Mouse (Mus musculus) kidney, adult 2 months (tissue): ENCODE measurements around the gene Hmces. TPM values are rescaled to one million over a fixed set of nuclear protein-coding genes. Genes with fewer than 3 reads are reported as not detected.

Experiments used
- DNase-seq: peaks from one replicate; pipeline ENCODE4 v3.0.0; 2021
- H3K27ac ChIP-seq: fragments of 200-500 bp; 2 replicates; pipeline ENCODE4 v1.5.1; 2012; ENCODE audit warnings: low read depth, low read length, control low read depth, inconsistent platforms; ENCODE audit not compliant: insufficient read depth
- H3K27me3 ChIP-seq: fragments of 200-500 bp; replicated peaks from 2 replicates; pipeline ENCODE4 v1.6.1; 2012; ENCODE audit warnings: mild to moderate bottlenecking, moderate library complexity, low read length, inconsistent platforms; ENCODE audit not compliant: control insufficient read depth, insufficient read depth
- H3K36me3 ChIP-seq: fragments of 200-500 bp; 2 replicates; pipeline ENCODE4 v1.6.1; 2012; ENCODE audit warnings: mild to moderate bottlenecking, moderate library complexity, low read length, inconsistent platforms; ENCODE audit not compliant: control insufficient read depth, insufficient read depth
- H3K4me1 ChIP-seq: fragments of 200-500 bp; 2 replicates; pipeline ENCODE4 v1.6.1; 2011; ENCODE audit warnings: low read length; ENCODE audit not compliant: control insufficient read depth, insufficient read depth
- H3K4me3 ChIP-seq: fragments of 200-500 bp; 2 replicates; pipeline ENCODE4 v1.5.1; 2011; ENCODE audit warnings: mild to moderate bottlenecking, low read depth, low read length, control low read depth; ENCODE audit not compliant: insufficient read depth
- CTCF ChIP-seq: fragments of 200-500 bp; conservative IDR thresholded peaks from 2 replicates; pipeline ENCODE4 v1.5.1; 2011; ENCODE audit warnings: low read depth, mild to moderate bottlenecking, control low read depth, low read length, moderate library complexity, mixed read lengths; ENCODE audit not compliant: insufficient read depth, insufficient read length
- POLR2A ChIP-seq: fragments of 200-500 bp; IDR thresholded peaks from one replicate; pipeline ENCODE4 v1.6.1; 2011; ENCODE audit warnings: low read depth, low read length, control low read depth
- WGBS: fragments of 180-500 bp; shearing (Covaris S2); methylation state at CpG from one replicate; pipeline ENCODE4 v1.1.7; 2018; 5-methylcytosine and 5-hydroxymethylcytosine counted together
- polyA plus RNA-seq: library from polyadenylated mRNA; depleted of rRNA; stranded (reverse); fragments of >200 nt; gene quantifications from 2 replicates; pipeline ENCODE4 v1.2.3, GENCODE M21; 2012

Gene Hmces
- polyA plus RNA-seq, 1 experiment = 19.8 TPM

- no peak for DNase-seq
- peaks cover 4% of the 10 kb centered on the region for H3K36me3 ChIP-seq
Measured at GRCm38 (mm10) chr6:87911559-87911958, 2.2 kb upstream of the Hmces start.

DNA sequence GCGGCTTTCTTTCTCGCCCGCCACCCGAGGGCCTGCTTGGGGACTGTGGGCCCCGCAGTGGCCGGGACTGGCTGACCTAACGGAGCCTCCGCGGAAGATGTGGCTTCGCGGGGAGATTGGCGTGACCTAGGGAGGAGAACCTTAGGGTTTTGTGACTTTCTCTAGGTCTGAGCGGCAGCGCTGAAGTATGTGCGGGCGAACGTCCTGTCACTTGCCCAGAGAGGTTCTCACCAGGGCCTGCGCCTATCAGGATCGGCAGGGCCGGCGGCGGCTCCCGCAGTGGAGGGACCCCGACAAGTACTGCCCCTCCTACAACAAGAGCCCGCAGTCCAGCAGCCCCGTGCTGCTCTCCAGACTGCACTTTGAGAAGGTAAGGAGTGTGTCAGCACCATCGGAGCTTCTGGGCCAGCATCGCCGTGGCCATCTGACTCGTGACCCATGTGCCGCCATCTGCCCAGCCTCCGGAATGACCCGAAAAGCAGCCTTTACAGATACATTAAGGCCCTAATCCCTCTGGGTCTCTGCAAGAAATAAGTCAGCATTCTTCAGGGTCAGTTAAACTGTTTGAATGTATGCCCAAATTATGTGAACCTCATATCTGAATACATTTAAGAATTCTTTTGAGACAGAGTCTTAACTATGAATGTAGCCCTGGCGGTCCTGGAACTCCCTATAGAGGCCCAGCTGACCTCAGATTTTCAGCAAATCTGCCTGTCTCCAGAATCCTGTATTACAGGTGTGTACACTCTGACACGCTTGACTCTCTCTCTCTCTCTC lies 779 bp downstream of the Hmces start:
- peak; percentile 41 for DNase-seq
- H3K27me3 ChIP-seq = no peaks in the 10 kb centered on the region
- TF ChIP-seq CTCF (no peak), POLR2A (no peak)
- H3K4me1 ChIP-seq = peaks cover 8% of the 10 kb centered on the region
- H3K4me3 ChIP-seq = peak overlapping the region; percentile 76
- peak overlapping the region; percentile 70 for H3K27ac ChIP-seq
- H3K36me3 ChIP-seq = peaks cover 6% of the 10 kb centered on the region; the same call in 1 of the 2 replicates
- 4% methylated on average over 35 of the region's 35 CpGs for WGBS

More at GRCm38 (mm10) chr6:87911559-87911958, 2.2 kb upstream of the Hmces start:
- 69% methylated on average over 6 of the region's 6 CpGs for WGBS
- no peaks in the 10 kb centered on the region for H3K27me3 ChIP-seq
- H3K27ac ChIP-seq = no peak overlapping the region
- H3K4me1 ChIP-seq = peaks cover 8% of the 10 kb centered on the region
- no peak for TF ChIP-seq POLR2A
- TF ChIP-seq CTCF = no peak
- no peak overlapping the region for H3K4me3 ChIP-seq

- no peaks in the 10 kb centered on the region for H3K27me3 ChIP-seq
- TF ChIP-seq POLR2A (no peak), CTCF (no peak)
- no peak for DNase-seq
- no peak overlapping the region for H3K27ac ChIP-seq
- H3K36me3 ChIP-seq = peaks cover 9% of the 10 kb centered on the region; the same call in 1 of the 2 replicates
- H3K4me1 ChIP-seq = peaks cover 8% of the 10 kb centered on the region
- no peak overlapping the region for H3K4me3 ChIP-seq
- WGBS = 74% methylated on average over 5 of the region's 5 CpGs
Measured at GRCm38 (mm10) chr6:87915939-87916338, 2.2 kb downstream of the Hmces start.

GRCm38 (mm10) chr6:87921201-87921600 lies 7.5 kb downstream of the Hmces start:
- Histone ChIP-seq H3K4me1 (no peaks in the 10 kb centered on the region), H3K27ac (no peak overlapping the region), H3K36me3 (peaks cover 9% of the 10 kb centered on the region; the same call in 1 of the 2 replicates), H3K27me3 (no peaks in the 10 kb centered on the region), H3K4me3 (no peak overlapping the region)
- DNase-seq = no peak
- no peak for TF ChIP-seq CTCF
- TF ChIP-seq POLR2A = no peak
- WGBS = 97% methylated on average over 4 of the region's 4 CpGs

- TF ChIP-seq POLR2A = no peak
- no peak for TF ChIP-seq CTCF
- H3K27me3 ChIP-seq = no peaks in the 10 kb centered on the region
- WGBS = 89% methylated on average over 1 of the region's 1 CpGs
- H3K36me3 ChIP-seq = peaks cover 7% of the 10 kb centered on the region
- H3K4me1 ChIP-seq = no peaks in the 10 kb centered on the region
- no peak for DNase-seq
- H3K27ac ChIP-seq = no peak overlapping the region
- H3K4me3 ChIP-seq = no peak overlapping the region
Measured at GRCm38 (mm10) chr6:87923624-87924023, 9.9 kb downstream of the Hmces start.

DNA sequence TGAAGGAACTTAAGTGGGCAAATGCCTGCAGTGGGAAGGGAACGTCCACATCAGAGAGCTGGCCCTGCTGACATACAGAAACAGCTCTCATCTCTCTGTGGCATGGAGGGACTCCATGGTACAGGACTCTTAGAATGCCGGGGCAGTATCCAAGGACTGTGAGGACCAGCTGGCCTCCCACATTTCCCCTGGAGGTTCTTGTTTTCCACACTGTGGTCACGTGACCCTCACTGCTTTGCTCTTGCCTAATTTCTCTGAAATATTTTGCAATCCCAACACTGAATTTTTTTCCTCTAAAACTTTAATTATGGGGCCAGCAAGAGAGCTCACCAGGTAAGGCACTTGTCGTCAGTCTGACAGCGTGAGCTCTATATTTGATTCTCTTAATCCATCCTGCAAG lies 21.3 kb downstream of the Hmces start:
- no peak for TF ChIP-seq CTCF
- TF ChIP-seq POLR2A = no peak
- WGBS = 86% methylated on average over 5 of the region's 5 CpGs
- H3K4me1 ChIP-seq = no peaks in the 10 kb centered on the region
- no peak for DNase-seq
- peaks cover 4% of the 10 kb centered on the region; the same call in 1 of the 2 replicates for H3K36me3 ChIP-seq
- H3K27me3 ChIP-seq = no peaks in the 10 kb centered on the region
- H3K27ac ChIP-seq = no peak overlapping the region
- no peak overlapping the region for H3K4me3 ChIP-seq

- no peaks in the 10 kb centered on the region for H3K36me3 ChIP-seq
- WGBS = 39% methylated on average over 19 of the region's 19 CpGs
- TF ChIP-seq CTCF = no peak
- no peak for TF ChIP-seq POLR2A
- H3K27me3 ChIP-seq = no peaks in the 10 kb centered on the region
- H3K4me3 ChIP-seq = no peak overlapping the region
- peak; percentile 57 for DNase-seq
- H3K27ac ChIP-seq = no peak overlapping the region
- H3K4me1 ChIP-seq = no peaks in the 10 kb centered on the region
Measured at GRCm38 (mm10) chr6:87937178-87937788, 23.5 kb downstream of the Hmces start.
